Mouse (Mus musculus) neural tube, embryonic 11.5 days (tissue): ENCODE data around the gene Edf1. TPM values are rescaled to one million over a fixed set of nuclear protein-coding genes. Genes with fewer than 3 reads are reported as not detected.
A peak's percentile ranks its signal among the peaks of the same experiment; 100 is the strongest.

Experiments
- ATAC-seq: fragments of 200-750 bp; cut with Nextera tagmentation; 2 replicates; pipeline ENCODE4 v1.8.0; 2017; ENCODE audit warnings: moderate number of reproducible peaks, mild to moderate bottlenecking, moderate TSS enrichment, moderate library complexity; ENCODE audit not compliant: insufficient read depth, low FRiP score, low TSS enrichment
- DNase-seq: peaks from one replicate; pipeline ENCODE4 v3.0.0-alpha.2; 2015; ENCODE audit warnings: low spot score
- H3K27ac ChIP-seq: fragments of 300-500 bp; sonication (generic); 2 replicates; pipeline ENCODE4 v1.5.1; 2014; ENCODE audit warnings: low read depth, mild to moderate bottlenecking, low read length
- H3K27me3 ChIP-seq: fragments of 300-500 bp; sonication (generic); 2 replicates; pipeline ENCODE4 v1.6.1; 2014; ENCODE audit warnings: mild to moderate bottlenecking, low read length, mixed read lengths; ENCODE audit not compliant: control insufficient read depth, insufficient read depth
- H3K36me3 ChIP-seq: fragments of 300-500 bp; sonication (generic); 2 replicates; pipeline ENCODE4 v1.6.1; 2014; ENCODE audit warnings: mild to moderate bottlenecking, low read length, moderate library complexity, mixed read lengths; ENCODE audit not compliant: control insufficient read depth, insufficient read depth
- H3K4me1 ChIP-seq: fragments of 300-500 bp; sonication (generic); 2 replicates; pipeline ENCODE4 v1.6.1; 2014; ENCODE audit warnings: low read length, mixed read lengths; ENCODE audit not compliant: control insufficient read depth, insufficient read depth
- H3K4me2 ChIP-seq: fragments of 300-500 bp; sonication (generic); 2 replicates; pipeline ENCODE4 v1.6.1; 2014; ENCODE audit warnings: low read depth, mild to moderate bottlenecking, moderate library complexity
- H3K4me3 ChIP-seq: fragments of 300-500 bp; sonication (generic); 2 replicates; pipeline ENCODE4 v1.5.1; 2014; ENCODE audit warnings: low read depth, low read length
- H3K9ac ChIP-seq: fragments of 300-500 bp; sonication (generic); 2 replicates; pipeline ENCODE4 v1.6.1; 2014; ENCODE audit warnings: mild to moderate bottlenecking, low read length
- H3K9me3 ChIP-seq: fragments of 300-500 bp; sonication (generic); 2 replicates; pipeline ENCODE4 v1.6.1; 2016; ENCODE audit warnings: low read length; ENCODE audit not compliant: control insufficient read depth
- WGBS: fragments of 180-500 bp; shearing (Covaris S2); extraction: QIAGEN DNeasy Blood & Tissue Kit; methylation state at CpG from one replicate; pipeline ENCODE4 v1.1.7; 2014; 5-methylcytosine and 5-hydroxymethylcytosine counted together
- polyA plus RNA-seq: library from polyadenylated mRNA; unstranded; fragments of >200 nt; fragmentation: Nextera tagmentation; extraction: Ambion mirVana; gene quantifications from 2 replicates; pipeline ENCODE4 v1.2.1, GENCODE M21; 2014

Gene Edf1
- polyA plus RNA-seq, 1 experiment from 2014 or later, result 345 TPM

DNA sequence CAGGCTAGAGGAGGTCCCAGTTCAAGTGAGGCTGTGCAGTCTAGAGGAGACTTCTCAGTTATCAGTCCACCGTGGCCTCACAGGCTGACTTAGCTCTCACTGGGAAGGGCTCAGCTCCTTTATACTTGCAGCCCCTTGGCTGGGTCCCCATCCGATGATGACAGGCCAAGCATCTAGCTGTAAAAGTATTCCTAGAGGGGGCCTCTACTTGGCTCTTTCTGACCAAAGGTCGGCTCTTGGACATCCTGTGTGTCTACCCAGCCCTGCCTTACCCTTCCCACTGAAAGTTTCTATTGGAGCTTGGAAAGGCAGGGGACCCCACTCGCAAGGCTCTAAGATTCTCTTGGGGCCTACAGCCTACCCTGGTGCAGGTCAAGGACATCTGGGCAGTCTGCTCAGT lies 13.6 kb downstream of the Edf1 start:
- H3K9ac ChIP-seq, result no peak overlapping the region
- no peak overlapping the region for H3K4me2 ChIP-seq
- H3K36me3 ChIP-seq, result no peaks in the 10 kb centered on the region; the same call in 1 of the 2 replicates
- no peak for DNase-seq
- no peak overlapping the region for H3K4me3 ChIP-seq
- peaks cover 11% of the 10 kb centered on the region for H3K4me1 ChIP-seq
- WGBS, result 92% methylated on average over 4 of the region's 4 CpGs
- no peak overlapping the region for H3K27ac ChIP-seq
- no peak for ATAC-seq
- H3K27me3 ChIP-seq, result peaks cover 7% of the 10 kb centered on the region
- H3K9me3 ChIP-seq, result no peaks in the 10 kb centered on the region

DNA sequence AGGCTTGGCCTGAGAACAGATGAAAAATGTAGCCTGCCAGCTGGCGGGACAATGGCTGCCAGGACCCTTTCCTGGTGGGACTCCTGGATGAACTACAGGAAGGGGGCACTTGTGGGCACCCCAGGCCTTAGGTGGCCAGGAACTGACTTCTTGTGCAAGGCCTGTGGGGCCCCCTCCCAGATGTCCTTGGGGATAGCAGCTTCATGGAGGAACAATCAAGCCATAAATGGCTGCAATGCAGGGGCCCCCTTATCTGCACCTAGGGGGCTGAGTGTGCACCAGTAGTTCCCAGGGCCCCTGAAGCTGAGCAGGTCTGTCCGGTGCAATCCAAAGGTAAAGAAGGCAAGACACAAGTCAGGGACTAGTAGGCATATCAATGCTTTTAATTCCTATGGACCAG lies 15.4 kb downstream of the Edf1 start:
- peaks cover 16% of the 10 kb centered on the region for H3K4me1 ChIP-seq
- DNase-seq (no peak), ATAC-seq (no peak)
- no peaks in the 10 kb centered on the region for H3K9me3 ChIP-seq
- H3K36me3 ChIP-seq, result no peaks in the 10 kb centered on the region; the same call in 1 of the 2 replicates
- no peak overlapping the region for H3K27ac ChIP-seq
- no peak overlapping the region for H3K4me2 ChIP-seq
- WGBS, result 85% methylated on average over 2 of the region's 2 CpGs
- no peak overlapping the region for H3K9ac ChIP-seq
- H3K4me3 ChIP-seq, result no peak overlapping the region
- peaks cover 25% of the 10 kb centered on the region for H3K27me3 ChIP-seq

DNA sequence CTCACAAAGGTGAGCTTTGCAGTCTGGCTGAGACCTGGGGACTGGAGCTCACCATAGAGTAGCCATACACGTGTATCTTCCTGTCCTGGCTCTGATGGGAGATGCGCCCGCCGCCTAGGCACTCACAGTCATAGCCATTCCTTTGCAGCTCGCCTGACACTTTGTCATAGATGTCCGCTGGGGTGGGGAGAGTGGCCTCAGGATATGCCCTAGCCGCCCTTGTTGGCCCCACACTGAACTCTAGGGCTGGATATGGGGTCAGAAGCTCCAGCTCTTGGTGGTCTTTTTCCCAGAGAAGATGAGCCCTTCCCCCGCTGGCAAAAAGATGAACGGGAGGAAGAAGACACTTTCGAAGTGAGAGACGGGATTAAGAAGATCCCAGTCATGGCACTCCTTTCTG lies 16.5 kb downstream of the Edf1 start:
- Histone ChIP-seq H3K9ac (peak overlapping the region; percentile 63), H3K9me3 (no peaks in the 10 kb centered on the region), H3K27ac (peak overlapping the region; percentile 73), H3K36me3 (no peaks in the 10 kb centered on the region; the same call in 1 of the 2 replicates), H3K4me2 (peak overlapping the region; percentile 87), H3K4me1 (peaks cover 21% of the 10 kb centered on the region), H3K27me3 (peaks cover 36% of the 10 kb centered on the region), H3K4me3 (peak overlapping the region; percentile 60)
- 20% methylated on average over 11 of the region's 11 CpGs for WGBS
- ATAC-seq (no peak), DNase-seq (no peak)

DNA sequence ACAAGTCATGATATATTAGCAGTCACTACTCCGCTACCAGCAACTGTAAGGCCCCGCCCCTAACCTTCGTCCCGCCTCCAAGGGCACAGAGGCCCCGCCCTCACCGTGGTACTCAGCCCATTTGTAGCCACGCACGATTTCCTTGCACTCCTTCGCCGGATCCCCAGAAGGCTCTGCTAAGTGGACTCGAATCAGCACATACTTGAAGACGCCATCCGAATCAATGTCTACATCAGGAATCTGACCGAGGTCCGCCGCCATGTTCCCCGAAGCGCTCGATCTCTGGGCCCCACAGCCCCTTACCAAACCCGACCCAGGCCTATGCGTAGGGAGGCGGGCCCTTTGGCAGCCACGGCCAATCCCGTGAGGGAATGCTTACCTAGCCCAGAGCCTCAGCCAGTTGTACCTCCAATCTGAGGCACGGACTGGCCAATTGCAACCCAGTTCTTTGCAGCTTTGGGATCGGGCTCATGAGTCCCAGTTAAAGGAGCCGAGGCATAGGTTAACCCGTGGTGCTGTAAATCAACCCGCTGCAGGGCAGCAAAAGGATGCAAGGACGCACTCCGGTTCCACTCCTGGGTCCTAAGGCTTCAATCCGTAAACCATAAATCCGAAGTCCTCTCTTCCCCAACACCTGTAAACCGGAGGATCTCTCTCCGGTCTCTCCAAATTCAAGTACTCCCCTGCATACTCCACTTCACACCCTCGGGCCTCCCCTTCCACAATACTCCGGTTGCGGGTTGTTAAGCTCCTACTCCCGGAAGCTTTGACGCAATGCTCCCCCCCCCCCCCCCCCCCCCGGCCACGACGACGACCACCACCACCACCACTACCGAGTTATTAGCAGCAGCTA lies 17.2 kb downstream of the Edf1 start, which contains the start of the genes Mamdc4 and Phpt1:
Mamdc4 (minus strand) TSS at position 267 of the 853 bp plus-strand sequence.
Phpt1 (minus strand) TSS at position 646 of the 853 bp plus-strand sequence.
- Histone ChIP-seq H3K27ac (peak within 1 kb of the TSS; percentile 73), H3K9ac (peak within 1 kb of the TSS; percentile 63), H3K4me2 (peak within 1 kb of the TSS; percentile 87), H3K4me3 (peak within 1 kb of the TSS; percentile 60), H3K9me3 (no peaks in the 10 kb centered on the region), H3K36me3 (no peaks in the 10 kb centered on the region; the same call in 1 of the 2 replicates), H3K27me3 (peaks cover 43% of the 10 kb centered on the region), H3K4me1 (peaks cover 26% of the 10 kb centered on the region)
- under 1% methylated on average over 43 of the region's 45 CpGs for WGBS
- peak; percentile 97 for DNase-seq
- ATAC-seq, result peak; percentile 97

DNA sequence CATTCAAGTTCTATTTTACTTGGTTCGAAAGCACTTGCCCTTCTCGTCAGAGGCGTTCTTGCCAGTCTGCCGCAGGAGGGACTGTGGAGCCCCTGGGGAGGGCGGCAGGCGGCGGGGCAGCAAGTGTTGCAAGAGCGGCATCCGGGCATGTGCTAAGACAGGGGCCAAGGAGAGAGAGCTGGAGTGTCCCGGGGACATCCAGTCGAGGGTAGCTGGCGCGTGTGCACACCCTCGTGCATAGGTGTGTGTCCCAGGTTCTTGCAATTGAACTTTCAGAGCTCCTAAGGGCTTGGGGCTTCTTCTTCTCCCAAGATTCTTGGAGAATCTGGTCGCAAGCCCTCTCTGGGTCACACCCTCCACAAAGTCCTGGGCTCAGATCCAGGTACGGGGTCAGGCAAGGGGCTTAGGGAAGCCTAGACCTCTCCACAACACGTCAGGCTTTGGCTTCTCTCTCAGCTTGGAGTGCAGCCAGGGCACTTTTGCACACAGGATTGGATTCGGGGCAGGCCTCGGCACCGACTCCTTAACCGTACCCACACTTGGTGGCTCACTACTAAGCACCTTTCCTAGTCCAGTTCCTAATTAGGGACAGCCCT lies 17.9 kb downstream of the Edf1 start:
- H3K4me1 ChIP-seq, result peaks cover 28% of the 10 kb centered on the region
- WGBS, result 17% methylated on average over 21 of the region's 21 CpGs
- DNase-seq, result peak; percentile 56
- peak; percentile 5; the same call in 1 of the 2 replicates for ATAC-seq
- no peaks in the 10 kb centered on the region for H3K9me3 ChIP-seq
- H3K4me2 ChIP-seq, result peak overlapping the region; percentile 64
- H3K36me3 ChIP-seq, result no peaks in the 10 kb centered on the region; the same call in 1 of the 2 replicates
- peak overlapping the region; percentile 45; the same call in 1 of the 2 replicates for H3K27ac ChIP-seq
- peaks cover 50% of the 10 kb centered on the region for H3K27me3 ChIP-seq
- H3K4me3 ChIP-seq, result peak overlapping the region; percentile 60
- peak overlapping the region; percentile 63 for H3K9ac ChIP-seq

DNA sequence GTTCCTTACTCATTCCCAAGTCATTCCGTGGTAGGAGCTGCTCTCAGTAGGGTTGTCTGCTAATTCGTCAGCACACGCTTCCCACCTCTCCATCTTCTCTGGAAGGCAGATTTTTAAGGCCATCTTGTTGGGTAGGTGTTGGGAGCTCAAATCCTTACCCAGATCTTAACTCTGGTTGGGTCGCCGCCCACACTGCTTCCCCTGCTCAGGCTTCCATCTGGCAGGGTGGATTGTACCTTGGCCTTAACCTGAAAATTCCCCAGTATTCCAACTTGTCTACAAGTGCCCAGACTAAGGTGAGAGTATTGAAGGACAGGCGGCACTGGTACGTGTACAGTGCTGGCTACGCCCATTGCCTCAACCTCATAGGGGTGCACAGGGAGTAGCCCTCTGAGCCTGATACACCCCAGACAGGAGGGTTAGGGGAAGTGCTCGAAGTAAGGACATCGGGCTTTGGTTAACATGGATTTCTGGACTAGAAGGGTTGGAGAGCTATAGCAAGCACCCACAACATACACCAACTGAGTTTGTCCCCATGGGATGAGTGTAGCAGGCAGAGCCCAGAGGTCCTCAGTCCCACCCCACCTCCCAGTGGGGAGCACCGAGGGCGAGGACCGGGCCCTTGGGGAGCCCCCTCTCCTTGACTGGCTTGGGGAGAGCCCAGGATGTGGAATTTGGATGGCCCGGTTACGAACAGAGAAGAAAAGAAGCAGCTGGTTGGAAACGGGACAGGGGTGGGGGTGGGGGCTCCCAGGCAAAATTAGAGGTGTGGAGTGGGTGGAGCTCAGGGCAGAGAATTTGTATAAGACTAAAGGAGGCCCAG lies 18.6 kb downstream of the Edf1 start:
- peaks cover 57% of the 10 kb centered on the region for H3K27me3 ChIP-seq
- DNase-seq, result no peak
- H3K4me2 ChIP-seq, result no peak overlapping the region
- WGBS, result 72% methylated on average over 16 of the region's 16 CpGs
- peaks cover 28% of the 10 kb centered on the region for H3K4me1 ChIP-seq
- ATAC-seq, result no peak
- no peak overlapping the region for H3K9ac ChIP-seq
- H3K27ac ChIP-seq, result no peak overlapping the region
- H3K4me3 ChIP-seq, result no peak overlapping the region
- no peaks in the 10 kb centered on the region for H3K9me3 ChIP-seq
- H3K36me3 ChIP-seq, result no peaks in the 10 kb centered on the region; the same call in 1 of the 2 replicates

DNA sequence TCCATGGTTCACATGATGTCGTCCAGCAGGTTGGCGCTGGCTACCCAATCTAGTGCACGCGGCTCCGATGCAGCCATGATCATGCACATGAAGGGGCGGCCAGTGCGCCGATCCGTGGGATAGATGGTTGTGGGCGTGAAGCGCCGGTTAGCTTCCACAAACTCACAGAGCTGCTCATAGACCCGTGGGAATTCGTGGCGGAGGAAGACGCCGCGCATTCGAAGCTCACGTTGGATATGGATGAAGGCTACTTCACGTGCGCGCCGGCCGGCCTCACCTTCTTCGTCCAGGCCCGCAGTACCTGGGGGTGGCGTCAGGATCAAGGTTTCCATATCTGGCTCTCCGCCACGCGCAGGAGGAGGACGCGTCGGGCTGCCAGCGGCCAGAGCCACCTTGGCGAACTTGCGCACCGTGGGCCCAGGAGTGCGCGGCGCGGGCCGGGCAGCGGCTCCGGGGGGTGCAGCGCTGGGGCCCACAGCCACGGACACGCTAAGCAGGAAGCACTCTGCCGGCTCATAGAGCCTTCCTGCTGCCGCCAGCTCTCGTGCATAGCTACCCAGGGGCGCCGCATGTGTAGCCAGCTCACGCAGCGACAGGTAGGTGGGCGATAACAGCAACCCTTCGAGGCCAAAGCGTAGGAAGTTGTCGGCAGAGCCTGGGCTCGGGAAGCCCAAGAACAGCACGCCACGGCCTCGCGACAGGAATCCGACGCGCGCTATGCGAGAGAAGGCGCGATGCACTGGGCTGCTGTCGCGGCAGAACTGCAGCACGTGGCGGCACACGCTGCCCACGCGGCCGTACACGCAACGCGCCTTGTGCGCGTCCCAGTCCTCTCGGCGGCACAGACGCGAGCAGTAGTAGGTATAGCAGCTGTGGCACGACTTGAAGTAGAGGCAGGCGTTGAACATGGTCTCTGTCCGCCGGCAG lies 19.6 kb downstream of the Edf1 start:
- Histone ChIP-seq H3K27me3 (peaks cover 59% of the 10 kb centered on the region), H3K27ac (no peak overlapping the region), H3K4me2 (peak overlapping the region; percentile 17), H3K4me1 (peaks cover 30% of the 10 kb centered on the region), H3K4me3 (peak overlapping the region; percentile 23), H3K36me3 (no peaks in the 10 kb centered on the region; the same call in 1 of the 2 replicates), H3K9ac (no peak overlapping the region; the same call in 1 of the 2 replicates), H3K9me3 (no peaks in the 10 kb centered on the region)
- no peak for ATAC-seq
- WGBS, result 14% methylated on average over 91 of the region's 92 CpGs
- DNase-seq, result peak; percentile 31
